Mouse (Mus musculus) bone marrow, adult 2 months (tissue): ENCODE results near the gene Dlg3.

Experiments used
- CTCF ChIP-seq: fragments of 200-500 bp; IDR thresholded peaks from 2 replicates; pipeline ENCODE4 v1.5.1; 2011; ENCODE audit warnings: low read length, control low read depth; ENCODE audit not compliant: control insufficient read depth, insufficient read depth
- POLR2A ChIP-seq: fragments of 200-500 bp; IDR thresholded peaks from 2 replicates; pipeline ENCODE4 v1.6.1; 2011; ENCODE audit warnings: low read depth, mild to moderate bottlenecking, control low read depth, low read length, borderline replicate concordance; ENCODE audit not compliant: control insufficient read depth

DNA sequence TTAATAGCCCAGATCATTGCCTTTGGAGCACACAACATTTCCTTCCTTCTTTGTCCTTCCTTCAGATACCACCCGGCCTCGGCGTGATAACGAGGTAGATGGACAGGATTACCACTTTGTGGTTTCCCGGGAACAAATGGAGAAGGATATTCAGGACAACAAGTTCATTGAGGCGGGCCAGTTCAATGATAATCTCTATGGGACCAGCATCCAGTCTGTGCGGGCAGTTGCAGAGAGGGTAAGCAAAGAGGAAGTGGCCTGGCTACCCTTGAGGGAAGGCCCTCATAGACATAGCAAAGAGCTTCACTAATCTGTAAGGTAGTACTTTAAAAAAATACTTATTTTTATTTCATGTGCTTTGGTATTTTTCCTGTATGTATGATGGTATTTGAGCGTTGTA lies 46.6 kb downstream of the Dlg3 start:
- TF ChIP-seq CTCF (no peak), POLR2A (no peak)
